Mouse (Mus musculus): ENCODE measurements around the gene Trim5.

- TF ChIP-seq POLR2A (IDR thresholded peaks at IDR 0.05; ENCODE audit: control insufficient read depth, extremely low read depth, insufficient read depth, low read length, poor library complexity) (no peak), CTCF (IDR thresholded peaks at IDR 0.05; ENCODE audit: borderline replicate concordance, control insufficient read depth, extremely low read depth, insufficient read depth, low read length, poor library complexity) (no peak)
Observed at GRCm38 (mm10) chr7:104231203-104231602, 56.7 kb downstream of the Trim5 start.

Data from thymus, adult 2 months (tissue).